In the genomic region with DNA sequence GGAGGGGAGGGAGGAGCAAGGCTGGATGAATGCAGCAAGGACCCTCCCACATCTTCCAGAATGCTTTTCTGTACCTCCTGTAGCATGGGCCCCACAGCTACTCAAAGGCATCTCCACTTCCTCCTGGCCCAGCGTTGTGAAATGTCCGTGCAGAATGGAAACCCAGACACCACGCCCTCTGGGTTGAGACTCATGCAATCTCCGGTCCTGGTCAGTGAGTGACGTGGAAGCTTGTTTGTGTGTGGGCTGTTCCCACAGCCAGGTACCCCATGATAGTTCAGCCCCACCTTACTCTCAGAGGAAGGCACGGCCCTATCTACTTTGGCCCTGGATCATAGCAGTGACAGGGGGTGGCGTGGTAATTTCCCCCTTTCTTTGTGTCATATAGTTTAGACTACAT, we compare ENCODE assay signal across 10 mouse cellular contexts.
DNase-seq lines count a peak whose midpoint lies in the region; ATAC-seq and TF ChIP-seq lines count a peak whose summit lies in the region.
"Had no signal": no experiment of that assay in that cellular context is flagged by ENCODE, and none has a peak within 500 bp of the region (broad histone marks: within the 10 kb centered on the region; RNA-seq: fewer than 3 reads in every experiment).

No protein-coding gene starts in this region.

- 41% methylated on average over 7 of the region's 7 CpGs for WGBS in lung, postnatal 0 days

- 0 out of 2 replicates have a peak overlapping the region, but pooled peaks have one; percentile 11 for H3K27ac ChIP-seq in lung, postnatal 0 days (ENCODE audit: low read length)
- H3K27ac ChIP-seq: kidney, embryonic 15.5 days had no signal

- no peak for TF ChIP-seq EP300 in lung, postnatal 0 days (IDR thresholded peaks at IDR 0.05)

- no peaks in the 10 kb centered on the region for H3K4me1 ChIP-seq in lung, postnatal 0 days (ENCODE audit: insufficient read depth, low read depth, low read length)

- no peak overlapping the region for H3K4me2 ChIP-seq in lung, postnatal 0 days (replicated peaks; ENCODE audit: low read depth, low read length)
- H3K4me2 ChIP-seq: kidney, embryonic 15.5 days had no signal

- H3K4me3 ChIP-seq in lung, postnatal 0 days (ENCODE audit: low read depth, low read length): no peak overlapping the region
- H3K4me3 ChIP-seq: kidney, embryonic 15.5 days had no signal

- H3K9me3 ChIP-seq in lung, postnatal 0 days (ENCODE audit: low read length): no peaks in the 10 kb centered on the region
- H3K9me3 ChIP-seq: kidney, embryonic 15.5 days had no signal

- ATAC-seq in lung, postnatal 0 days: peak; percentile 88

- intact Hi-C loops in heart, postnatal 10 days (cut with DNase I): no loop called here
- intact Hi-C loops in heart, postnatal 36 days (cut with DNase I): no loop called here

- no peak for TF ChIP-seq CTCF in lung, postnatal 0 days (IDR thresholded peaks at IDR 0.05)

- peak; percentile 19 to 21 for DNase-seq in heart, postnatal 10 days
- DNase-seq in heart, postnatal 4 days: no peak
- peak; percentile 13 to 22 for DNase-seq in heart, postnatal 36 days
- DNase-seq in lung, postnatal 0 days (ENCODE audit: low spot score): peak; percentile 69
- DNase-seq in spleen, postnatal 4 days (ENCODE audit: low spot score in 2 of 2): peak; percentile 58 to 73
- no peak for DNase-seq in right cerebral cortex, adult 18-20 months
- no peak for DNase-seq in cerebellum, adult 9-11 months
- DNase-seq in testis, postnatal 14 days (ENCODE audit: low spot score): no peak
- DNase-seq: midbrain, embryonic 14.5 days had no signal

- no peaks in the 10 kb centered on the region for H3K36me3 ChIP-seq in lung, postnatal 0 days (ENCODE audit: insufficient read depth, low read length)
- H3K36me3 ChIP-seq: kidney, embryonic 15.5 days had no signal

- no peak overlapping the region for H3K9ac ChIP-seq in lung, postnatal 0 days (replicated peaks; ENCODE audit: low read depth)
- H3K9ac ChIP-seq: kidney, embryonic 15.5 days had no signal

- H3K27me3 ChIP-seq in lung, postnatal 0 days (replicated peaks; ENCODE audit: insufficient read depth, low read length): no peaks in the 10 kb centered on the region
- H3K27me3 ChIP-seq: kidney, embryonic 15.5 days had no signal

Comparison
In these comparisons a context has a peak if more than half of its experiments do, and no peak if none do; other contexts are left out.
1. DNase-seq: peak in heart, postnatal 10 days (2 of 2), heart, postnatal 36 days (2 of 2), lung, postnatal 0 days (single experiment) and spleen, postnatal 4 days (2 of 2); none in heart, postnatal 4 days (single experiment), right cerebral cortex, adult 18-20 months (single experiment), cerebellum, adult 9-11 months (single experiment) and testis, postnatal 14 days (single experiment).